Mouse (Mus musculus) intestine, postnatal 0 days (tissue): ENCODE measurements around the gene Gm45716. TPM values are rescaled to one million over a fixed set of nuclear protein-coding genes. Genes with fewer than 3 reads are reported as not detected.
A peak's percentile ranks its signal among the peaks of the same experiment; 100 is the strongest.

Source experiments
- ATAC-seq: fragments of 200-750 bp; cut with Nextera tagmentation; 2 replicates; pipeline ENCODE4 v1.8.0; 2017; ENCODE audit warnings: mild to moderate bottlenecking, moderate TSS enrichment, moderate library complexity
- H3K27ac ChIP-seq: fragments of 300-500 bp; sonication (generic); 2 replicates; pipeline ENCODE4 v1.5.1; 2014; ENCODE audit warnings: mild to moderate bottlenecking, low read depth, low read length, moderate library complexity
- H3K27me3 ChIP-seq: fragments of 300-500 bp; sonication (generic); replicated peaks from 2 replicates; pipeline ENCODE4 v1.6.1; 2014; ENCODE audit warnings: low read length, mixed read lengths; ENCODE audit not compliant: control insufficient read depth, insufficient read depth
- H3K36me3 ChIP-seq: fragments of 300-500 bp; sonication (generic); 2 replicates; pipeline ENCODE4 v1.6.1; 2014; ENCODE audit warnings: mild to moderate bottlenecking, moderate library complexity; ENCODE audit not compliant: control insufficient read depth, insufficient read depth
- H3K4me1 ChIP-seq: fragments of 300-500 bp; sonication (generic); replicated peaks from 2 replicates; pipeline ENCODE4 v1.6.1; 2014; ENCODE audit warnings: antibody characterized with exemption, low read length, mixed read lengths; ENCODE audit not compliant: control insufficient read depth, insufficient read depth
- H3K4me2 ChIP-seq: fragments of 300-500 bp; sonication (generic); replicated peaks from 2 replicates; pipeline ENCODE4 v1.6.1; 2014; ENCODE audit warnings: low read depth, mild to moderate bottlenecking, moderate library complexity
- H3K4me3 ChIP-seq: fragments of 300-500 bp; sonication (generic); 2 replicates; pipeline ENCODE4 v1.5.1; 2014; ENCODE audit warnings: low read depth, low read length
- H3K9ac ChIP-seq: fragments of 300-500 bp; sonication (generic); 2 replicates; pipeline ENCODE4 v1.6.1; 2014; ENCODE audit warnings: mild to moderate bottlenecking, low read depth, low read length
- H3K9me3 ChIP-seq: fragments of 300-500 bp; sonication (generic); 2 replicates; pipeline ENCODE4 v1.6.1; 2016; ENCODE audit warnings: mixed run types; ENCODE audit not compliant: control insufficient read depth
- CTCF ChIP-seq: sonication (generic); IDR thresholded peaks from 2 replicates; pipeline ENCODE4 v1.5.1; 2016; ENCODE audit warnings: low read depth, mild to moderate bottlenecking, control low read depth, antibody characterized with exemption, moderate library complexity
- WGBS: fragments of 180-500 bp; shearing (Covaris S2); extraction: QIAGEN DNeasy Blood & Tissue Kit; methylation state at CpG from one replicate; pipeline ENCODE4 v1.1.7; 2014; 5-methylcytosine and 5-hydroxymethylcytosine counted together
- polyA plus RNA-seq: library from polyadenylated mRNA; unstranded; fragments of >200 nt; fragmentation: Nextera tagmentation; extraction: Ambion mirVana; gene quantifications from 2 replicates; pipeline ENCODE4 v1.2.1, GENCODE M21; 2015

Gm45716 gene
- polyA plus RNA-seq, 1 experiment from 2014 or later: 23.9 TPM

DNA sequence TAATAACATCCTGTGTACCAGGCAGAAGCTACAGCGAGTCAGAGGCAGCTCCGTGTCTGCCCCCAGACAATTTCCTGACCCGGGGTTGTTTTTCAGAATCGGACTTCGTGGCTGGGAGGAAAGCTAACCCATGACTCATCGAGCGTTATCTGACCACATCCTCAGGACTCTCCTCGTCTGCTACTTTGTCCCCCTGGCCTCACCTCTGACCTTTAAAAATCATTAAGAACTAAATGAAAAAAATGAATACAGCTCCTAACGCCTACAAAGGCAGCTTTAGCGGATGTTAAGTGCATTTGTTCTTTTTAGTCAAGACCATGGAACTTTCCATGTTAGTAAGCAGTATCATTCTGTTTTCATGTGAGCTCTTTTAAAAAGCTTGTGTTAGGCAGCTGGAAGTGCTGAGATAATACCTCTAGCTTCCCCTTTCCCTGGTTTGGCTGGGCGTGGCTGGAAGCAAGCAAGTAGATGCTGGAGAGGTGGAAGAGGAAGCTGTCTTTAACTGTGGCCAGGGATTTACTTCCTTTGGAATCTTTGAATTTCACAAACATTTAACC lies 37.5 kb downstream of the Gm45716 start:
- peak; percentile 67 for ATAC-seq
- Histone ChIP-seq H3K9me3 (no peaks in the 10 kb centered on the region), H3K27me3 (no peaks in the 10 kb centered on the region), H3K4me3 (no peak overlapping the region), H3K9ac (no peak overlapping the region), H3K4me2 (no peak overlapping the region), H3K36me3 (no peaks in the 10 kb centered on the region), H3K4me1 (peaks cover 5% of the 10 kb centered on the region; the same call in 1 of the 2 replicates), H3K27ac (no peak overlapping the region)
- no peak for TF ChIP-seq CTCF
- 28% methylated on average over 11 of the region's 11 CpGs for WGBS

DNA sequence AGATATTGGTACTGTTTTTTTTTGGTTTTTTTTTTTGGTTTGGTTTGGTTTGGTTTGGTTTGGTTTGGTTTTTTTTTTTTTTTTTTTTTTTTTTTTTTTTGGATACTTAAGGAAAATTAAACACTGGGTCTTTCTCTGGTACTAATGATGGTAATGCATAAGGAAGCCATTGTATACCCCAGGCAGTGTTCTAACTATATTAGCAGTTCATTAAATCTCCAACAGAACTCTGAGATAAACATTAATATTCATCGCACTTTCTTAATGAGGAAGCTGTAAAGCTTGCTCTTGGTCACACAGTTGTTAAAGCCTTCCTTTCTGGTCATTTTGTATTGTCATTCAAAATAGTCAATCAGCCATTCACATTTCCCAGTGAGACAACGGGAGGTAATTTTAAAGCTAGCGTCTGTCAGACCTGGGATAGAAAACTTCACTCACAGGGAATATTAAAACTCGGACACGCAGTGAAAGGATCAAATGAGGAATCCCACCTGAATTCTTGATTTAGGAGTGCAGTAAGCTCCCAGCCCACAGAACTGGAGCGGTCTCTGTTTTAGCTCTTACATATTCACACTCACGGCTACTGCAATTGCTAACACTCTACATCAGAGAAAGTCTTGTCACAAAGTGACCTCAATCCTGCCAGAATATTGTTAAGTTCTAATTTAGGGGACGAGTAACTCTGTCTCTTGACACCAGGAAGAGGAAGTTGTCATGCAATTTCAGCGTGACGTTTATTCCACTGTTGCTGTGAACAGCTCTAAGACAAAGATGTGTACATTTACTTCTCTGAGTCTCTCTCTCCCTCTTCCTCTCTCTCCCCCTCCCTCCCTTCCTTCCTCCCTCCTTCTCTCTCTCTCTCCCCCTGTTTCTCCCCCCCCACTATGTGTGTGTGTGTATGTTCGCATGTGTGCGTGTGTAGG lies 39.8 kb downstream of the Gm45716 start:
- no peak for TF ChIP-seq CTCF
- no peak for ATAC-seq
- no peak overlapping the region for H3K4me2 ChIP-seq
- H3K27ac ChIP-seq: no peak overlapping the region
- no peaks in the 10 kb centered on the region for H3K27me3 ChIP-seq
- no peak overlapping the region for H3K4me3 ChIP-seq
- no peak overlapping the region for H3K9ac ChIP-seq
- no peaks in the 10 kb centered on the region for H3K9me3 ChIP-seq
- H3K36me3 ChIP-seq: no peaks in the 10 kb centered on the region
- 70% methylated on average over 12 of the region's 12 CpGs for WGBS
- H3K4me1 ChIP-seq: peaks cover 14% of the 10 kb centered on the region

DNA sequence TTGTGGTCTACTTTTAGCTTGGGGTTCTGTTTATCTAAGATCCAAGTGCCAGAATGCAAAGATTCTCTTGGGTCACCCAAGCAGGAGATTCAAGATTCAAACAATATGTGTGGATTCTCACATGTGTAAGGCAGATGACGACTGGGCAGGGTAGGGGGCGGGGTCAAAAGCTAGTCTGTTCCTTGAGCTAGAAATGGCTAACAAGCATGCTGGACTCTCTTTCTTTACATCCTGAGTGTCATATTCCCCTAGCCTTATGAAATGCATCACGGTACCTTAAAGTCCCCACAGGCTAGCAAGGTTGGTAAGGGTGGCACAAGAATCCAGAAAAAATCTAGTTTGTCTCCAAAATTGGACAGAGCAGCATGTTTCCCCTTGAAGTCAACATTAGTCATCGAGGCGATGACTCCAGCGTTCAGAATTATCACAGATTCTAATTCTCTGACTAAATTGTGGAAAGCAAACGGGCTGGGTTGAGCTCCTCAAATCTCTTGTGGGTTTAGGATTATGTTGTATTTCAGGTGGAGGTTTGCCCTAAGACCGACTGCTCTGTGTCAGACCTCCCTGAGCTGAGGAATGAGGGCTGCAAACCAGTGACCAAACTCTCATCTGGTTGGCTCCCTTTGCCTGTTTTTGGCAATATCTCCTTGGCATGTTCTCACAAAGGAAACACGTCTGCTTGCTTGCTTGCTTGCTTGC lies 40.9 kb downstream of the Gm45716 start:
- no peak overlapping the region for H3K4me3 ChIP-seq
- peaks cover 18% of the 10 kb centered on the region for H3K4me1 ChIP-seq
- 85% methylated on average over 9 of the region's 9 CpGs for WGBS
- no peak overlapping the region for H3K27ac ChIP-seq
- H3K27me3 ChIP-seq: no peaks in the 10 kb centered on the region
- no peak for TF ChIP-seq CTCF
- no peaks in the 10 kb centered on the region for H3K9me3 ChIP-seq
- H3K9ac ChIP-seq: no peak overlapping the region
- ATAC-seq: no peak
- no peaks in the 10 kb centered on the region for H3K36me3 ChIP-seq
- no peak overlapping the region for H3K4me2 ChIP-seq

DNA sequence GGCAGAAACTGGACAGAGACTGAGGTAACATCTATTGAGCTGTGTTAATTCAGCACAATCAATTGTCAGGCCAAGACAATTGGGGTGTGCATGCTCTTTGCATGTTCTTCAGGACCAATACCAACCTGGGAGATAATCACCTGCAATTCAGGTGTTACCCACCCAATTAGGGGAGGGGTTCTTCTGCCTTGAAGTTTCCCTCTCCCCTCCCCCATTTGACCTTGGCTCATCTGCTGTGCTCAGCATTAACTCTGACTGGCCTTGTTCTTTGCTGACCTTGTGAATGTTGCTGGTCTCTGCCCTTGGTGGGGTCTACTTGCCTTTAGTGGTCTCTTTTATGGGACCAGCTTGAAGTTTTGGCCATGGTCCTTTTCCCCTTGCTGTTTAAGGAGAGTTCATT lies 42.3 kb downstream of the Gm45716 start:
- H3K4me2 ChIP-seq: no peak overlapping the region
- no peak overlapping the region for H3K27ac ChIP-seq
- TF ChIP-seq CTCF: no peak
- H3K27me3 ChIP-seq: no peaks in the 10 kb centered on the region
- H3K4me3 ChIP-seq: no peak overlapping the region
- H3K4me1 ChIP-seq: peaks cover 18% of the 10 kb centered on the region
- H3K9ac ChIP-seq: no peak overlapping the region
- H3K9me3 ChIP-seq: no peaks in the 10 kb centered on the region
- no peaks in the 10 kb centered on the region for H3K36me3 ChIP-seq
- ATAC-seq: no peak

DNA sequence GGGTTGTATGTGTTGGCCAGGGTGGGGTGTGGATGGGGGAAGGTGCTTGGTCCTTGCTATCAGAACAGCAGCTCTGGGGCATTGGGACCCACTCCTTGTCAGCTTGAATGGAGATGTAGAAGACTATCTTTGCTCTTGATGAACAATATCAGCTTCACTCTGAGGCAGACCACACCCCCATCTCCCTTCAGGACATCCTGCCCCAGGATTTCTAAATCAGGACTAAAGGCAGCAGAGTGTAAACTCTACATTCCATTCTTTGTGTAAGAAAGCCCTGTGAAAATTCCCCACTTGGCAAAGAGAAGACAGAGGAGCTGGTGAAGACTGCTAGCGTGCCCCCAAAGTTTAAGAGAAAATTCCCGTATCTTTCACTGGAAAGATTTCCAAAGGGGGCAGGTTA lies 43.2 kb downstream of the Gm45716 start:
- Histone ChIP-seq H3K27ac (no peak overlapping the region), H3K4me2 (no peak overlapping the region), H3K9ac (no peak overlapping the region), H3K4me3 (no peak overlapping the region), H3K27me3 (no peaks in the 10 kb centered on the region), H3K36me3 (no peaks in the 10 kb centered on the region), H3K9me3 (no peaks in the 10 kb centered on the region), H3K4me1 (peaks cover 18% of the 10 kb centered on the region)
- 59% methylated on average over 2 of the region's 2 CpGs for WGBS
- no peak for ATAC-seq
- no peak for TF ChIP-seq CTCF

DNA sequence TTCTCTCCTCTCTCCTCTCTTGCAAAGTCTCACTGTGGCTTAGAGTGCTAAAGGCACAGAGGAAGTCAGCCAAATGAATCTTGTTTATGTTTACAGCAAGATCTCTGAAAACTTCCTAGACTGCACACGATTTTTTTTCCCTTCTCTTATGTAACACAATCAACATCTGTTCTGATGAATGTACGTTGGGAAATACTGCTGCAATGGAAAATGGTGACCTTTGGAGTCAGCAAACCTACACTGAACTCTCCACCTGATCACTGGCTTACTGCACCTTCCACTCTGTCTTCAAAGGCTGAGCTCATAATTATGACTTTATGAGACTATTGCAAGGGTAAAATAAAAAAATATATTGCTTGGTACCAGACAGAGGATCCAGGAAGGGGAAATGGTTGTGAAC lies 44.1 kb downstream of the Gm45716 start:
- Histone ChIP-seq H3K36me3 (no peaks in the 10 kb centered on the region), H3K4me2 (no peak overlapping the region), H3K4me3 (no peak overlapping the region), H3K4me1 (peaks cover 18% of the 10 kb centered on the region), H3K27me3 (no peaks in the 10 kb centered on the region), H3K9ac (no peak overlapping the region), H3K27ac (no peak overlapping the region; the same call in 1 of the 2 replicates), H3K9me3 (no peaks in the 10 kb centered on the region)
- peak; percentile 92 for ATAC-seq
- TF ChIP-seq CTCF: no peak
- 10% methylated on average over 2 of the region's 2 CpGs for WGBS
